Mouse (Mus musculus) heart, adult 2 months (tissue): Measurements from ENCODE around the gene Ncaph2.

Source experiments
- CTCF ChIP-seq: fragments of 200-600 bp; IDR thresholded peaks from 2 replicates; pipeline ENCODE4 v1.8.1; 2022; ENCODE audit warnings: antibody characterized with exemption, mild to moderate bottlenecking, moderate library complexity
- POLR2A ChIP-seq: fragments of 200-500 bp; IDR thresholded peaks from 2 replicates; pipeline ENCODE4 v1.6.1; 2011; ENCODE audit warnings: mild to moderate bottlenecking, low read depth, low read length, control low read depth; ENCODE audit not compliant: insufficient read depth

GRCm38 (mm10) chr15:89402471-89402870 is 47.0 kb downstream of the Ncaph2 start:
- TF ChIP-seq POLR2A (no peak), CTCF (no peak)
